Mouse (Mus musculus) kidney, adult 9 months (tissue): Measurements from ENCODE around the gene Gucy2c.
A peak's percentile ranks its signal among the peaks of the same experiment; 100 is the strongest.

ENCODE experiments used
- DNase-seq: peaks from one replicate; pipeline ENCODE4 v3.0.0; 2022

The Gucy2c gene

DNA sequence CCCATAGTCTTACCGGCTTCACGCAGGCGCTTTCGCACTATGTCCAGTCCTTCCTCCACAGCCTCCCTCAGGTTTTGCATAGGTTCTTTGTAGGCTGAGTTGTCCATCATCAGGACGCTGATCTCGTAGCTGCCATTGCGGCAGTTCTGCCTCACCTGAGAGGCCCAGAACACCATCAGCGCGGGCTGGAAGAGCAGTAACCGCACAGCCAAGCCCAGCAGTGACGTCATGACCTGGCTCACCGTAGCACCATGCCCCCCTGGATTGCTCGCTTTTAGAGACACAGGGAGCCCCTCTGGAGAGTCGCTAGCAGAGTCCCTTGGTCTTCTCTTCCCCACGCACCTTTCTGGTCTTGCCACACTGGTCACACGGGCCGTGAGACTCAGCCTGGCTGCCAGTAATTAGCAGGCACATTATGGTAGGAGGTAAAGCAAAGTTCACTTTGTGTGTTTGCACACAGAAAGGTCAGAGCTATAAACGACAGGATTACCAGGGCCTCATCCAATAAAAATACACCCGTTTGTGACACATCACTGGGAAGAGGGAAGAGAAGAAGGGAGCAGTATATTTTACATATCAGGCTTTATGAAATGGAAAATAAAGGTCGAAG is at the start of gene Gucy2c:
Gene Gucy2c (minus strand): TSS at position 389 of the 610 bp plus-strand sequence.
- no peak for DNase-seq

DNA sequence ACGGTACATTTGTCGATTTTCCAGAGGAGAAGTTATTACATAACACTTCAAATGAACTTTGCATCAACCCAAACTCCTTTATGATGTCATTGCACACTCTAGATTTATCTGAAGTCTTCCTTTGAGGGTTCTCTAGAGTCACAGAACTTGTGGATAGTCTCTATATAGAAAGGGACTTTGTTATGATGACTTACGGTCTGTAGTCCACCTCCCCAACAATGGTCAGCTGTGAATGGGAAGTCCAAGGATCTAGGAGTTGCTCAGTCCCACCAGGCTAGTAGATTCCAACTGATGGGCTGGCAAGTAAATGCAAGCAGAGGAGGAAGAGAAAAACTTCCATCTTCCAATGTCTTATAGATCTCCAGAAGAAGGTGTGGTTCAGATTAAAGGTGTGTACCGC is 47.1 kb upstream of the Gucy2c start:
- DNase-seq: no peak

DNA sequence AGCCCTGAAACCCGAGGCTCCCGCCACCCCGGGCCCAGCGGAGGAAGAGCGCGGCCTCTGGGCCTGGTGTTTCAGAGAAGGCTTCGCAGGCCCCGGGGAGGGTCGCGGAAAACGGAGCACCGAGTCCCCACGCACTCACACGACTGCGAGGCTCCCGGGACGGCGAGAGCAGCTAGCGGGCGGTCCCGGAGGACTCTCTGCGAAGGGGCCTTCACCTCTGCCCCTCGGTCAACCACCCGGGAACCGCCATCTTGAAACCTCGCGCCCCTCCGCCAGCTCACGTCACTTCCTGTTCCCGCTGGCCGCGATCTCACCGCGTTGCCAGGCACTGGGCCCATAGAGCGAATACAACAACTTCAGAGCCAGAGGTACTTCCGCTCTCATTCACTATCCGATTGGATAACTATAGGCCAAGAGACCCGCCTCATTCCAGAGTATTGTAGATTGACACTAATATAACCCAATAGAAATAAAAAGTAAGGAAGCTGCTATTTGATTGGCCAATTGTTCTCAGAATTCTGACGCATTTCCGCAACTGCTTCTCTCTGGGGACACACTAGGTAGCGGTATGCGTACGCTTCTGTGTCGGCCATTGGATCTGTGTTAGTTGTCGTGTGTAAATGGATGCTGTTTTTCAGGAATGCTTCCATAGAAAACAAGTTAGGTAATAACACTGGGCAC is 46.5 kb upstream of the Gucy2c start, which contains the start of gene Wbp11:
Gene Wbp11 (minus strand): TSS at position 353 of the 681 bp plus-strand sequence.
- peak; percentile 99 for DNase-seq

DNA sequence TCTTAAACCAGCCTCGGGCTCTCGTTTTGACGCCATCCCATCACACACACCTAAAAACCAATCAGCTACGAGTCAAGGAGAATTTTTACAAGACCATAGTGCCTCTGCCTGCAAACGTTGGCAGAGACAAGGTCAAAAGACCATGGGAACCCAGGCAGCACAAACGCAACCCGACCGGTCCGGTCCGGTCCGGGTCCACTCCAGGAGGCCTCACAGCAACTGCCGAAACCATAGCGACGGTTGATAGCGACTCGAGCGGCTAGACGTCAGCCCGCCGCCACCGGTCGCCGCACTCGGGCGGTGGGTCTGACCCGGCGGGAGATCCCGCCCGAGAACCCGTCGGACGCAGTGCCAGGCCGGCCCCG is 45.9 kb upstream of the Gucy2c start, which contains the start of gene BC049715:
Gene BC049715 (plus strand): TSS at position 111 of the 365 bp plus-strand sequence.
- DNase-seq: peak; percentile 53

DNA sequence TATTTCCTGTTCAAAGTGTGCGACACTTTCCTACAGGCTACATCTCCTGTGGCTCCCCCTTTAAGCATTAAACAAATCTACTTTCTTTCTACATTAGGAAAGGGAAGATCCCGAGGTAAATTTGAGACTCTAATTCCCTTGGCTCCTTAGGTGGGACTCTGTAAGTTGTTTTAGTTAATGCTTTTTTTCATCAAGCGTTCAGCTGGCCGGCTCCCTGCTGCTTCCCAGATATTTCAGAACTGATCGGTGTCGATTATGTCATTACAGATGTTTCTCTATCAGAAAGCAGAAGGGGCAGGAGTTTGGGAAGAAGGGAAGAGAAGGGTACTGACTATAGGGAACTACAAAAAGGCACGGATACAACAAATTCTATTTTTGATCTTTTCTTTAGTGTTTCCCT is 45.6 kb upstream of the Gucy2c start:
- no peak for DNase-seq

DNA sequence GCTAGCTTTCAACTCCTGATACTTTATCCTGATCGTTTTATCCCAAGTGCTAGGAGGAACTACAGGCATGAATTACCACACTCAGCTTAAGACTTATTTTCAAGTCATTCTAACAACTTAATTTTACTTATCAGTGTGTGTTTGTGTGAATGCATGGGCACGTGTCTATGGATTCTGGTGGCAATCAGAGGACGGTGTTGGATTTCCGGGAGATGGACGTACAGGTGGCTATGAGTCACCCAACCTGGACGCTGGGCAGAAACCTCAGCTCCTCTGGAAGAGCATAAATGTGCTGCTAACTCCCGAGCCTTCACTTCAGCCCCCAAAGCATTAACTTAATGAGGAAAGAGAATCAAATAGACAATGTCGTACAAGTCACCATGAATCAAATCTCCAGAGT is 43.4 kb upstream of the Gucy2c start:
- no peak for DNase-seq

DNA sequence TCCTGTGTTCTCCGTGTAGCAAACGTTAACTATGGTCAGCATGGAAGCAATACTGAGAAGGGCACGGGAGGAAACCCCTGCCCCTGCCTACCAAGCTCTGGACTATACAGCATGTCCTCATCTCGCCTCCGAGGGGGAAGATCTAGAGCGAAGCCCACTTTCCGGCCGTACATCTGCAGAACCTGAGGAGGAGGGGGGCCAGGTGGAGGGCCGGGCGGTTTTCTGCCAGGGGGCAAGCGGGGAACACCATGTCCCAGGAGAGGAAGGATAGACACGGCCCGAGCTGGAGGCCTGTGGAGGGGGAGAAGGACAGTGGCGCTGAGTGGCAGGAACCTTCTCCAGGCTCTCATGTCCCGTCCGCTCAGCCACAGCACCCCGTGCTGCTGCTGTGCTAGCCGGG is 39.5 kb upstream of the Gucy2c start:
- no peak for DNase-seq

DNA sequence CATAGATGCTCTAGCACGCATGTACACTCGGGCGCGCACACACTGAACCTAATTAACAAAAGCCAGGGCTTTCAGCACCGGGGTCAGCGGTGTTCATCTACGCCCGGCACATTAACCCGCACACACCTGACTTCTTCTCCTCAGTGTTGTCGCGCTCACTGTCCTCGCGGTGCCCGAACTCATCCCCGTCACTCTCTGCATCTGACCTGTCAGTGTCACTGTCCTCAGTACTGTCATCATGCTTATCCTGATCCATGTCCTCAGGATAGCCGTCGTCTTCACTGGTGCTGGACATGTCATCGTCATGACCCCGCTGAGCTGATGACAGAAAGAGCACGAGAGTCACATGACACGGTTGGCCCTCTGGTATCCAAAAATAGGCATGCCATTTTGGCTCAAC is 38.8 kb upstream of the Gucy2c start:
- no peak for DNase-seq

DNA sequence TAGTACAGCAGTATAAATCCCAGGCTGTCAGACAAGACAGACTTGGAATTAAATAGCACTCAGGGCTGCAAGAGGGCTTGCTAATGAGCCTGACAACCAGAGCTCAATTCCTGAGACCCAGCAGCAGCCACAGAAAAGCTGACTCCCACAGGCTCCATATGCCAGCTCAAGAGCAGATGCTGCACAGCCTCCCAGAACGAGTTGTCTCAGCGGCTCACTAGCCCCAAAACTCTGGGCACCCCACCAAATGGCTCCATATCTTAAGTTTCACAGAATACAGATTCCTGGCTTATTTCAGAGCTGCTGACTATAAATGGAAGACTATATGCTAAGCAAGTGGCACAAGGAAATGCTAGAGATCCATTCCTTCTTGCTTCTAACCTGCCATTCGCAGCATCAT is 36.0 kb upstream of the Gucy2c start:
- no peak for DNase-seq

DNA sequence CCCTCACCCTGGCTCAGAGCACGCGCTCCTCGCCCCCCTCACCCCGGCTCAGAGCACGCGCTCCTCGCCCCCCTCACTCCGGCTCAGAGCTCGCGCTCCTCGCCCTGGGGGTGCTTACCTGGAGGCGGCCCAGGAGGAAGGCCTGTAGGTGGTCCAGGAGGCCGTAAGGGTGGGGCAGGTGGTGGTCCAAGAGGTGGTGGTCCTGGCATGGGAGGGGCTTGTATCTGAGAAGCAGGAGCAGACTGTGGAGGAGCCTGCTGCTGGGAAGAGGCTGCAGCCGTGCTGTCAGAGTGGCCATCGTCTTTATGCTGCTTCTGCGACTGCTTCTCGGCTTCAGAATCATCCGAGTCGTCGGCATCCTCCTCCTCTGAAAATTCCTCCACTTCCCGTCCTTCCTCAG is 35.3 kb upstream of the Gucy2c start:
- DNase-seq: no peak

DNA sequence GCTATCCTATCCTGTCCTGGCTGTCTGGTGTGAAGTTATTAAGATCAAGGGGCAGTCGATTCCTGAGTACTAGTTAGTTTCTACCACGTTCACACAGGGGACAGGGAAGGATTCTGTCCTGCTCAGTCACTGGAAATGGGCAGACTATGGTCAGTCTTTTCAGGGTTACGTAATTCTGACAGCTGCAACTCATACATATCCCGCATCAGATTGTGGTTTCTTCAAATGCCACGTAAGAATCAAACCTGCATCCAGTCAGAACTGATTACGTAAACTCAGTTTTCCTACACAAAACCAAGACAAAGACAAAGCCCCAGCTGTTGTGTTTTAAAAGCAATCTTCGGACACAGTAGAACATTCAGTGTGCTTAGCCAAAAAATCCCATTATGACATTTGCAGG is 33.8 kb upstream of the Gucy2c start:
- no peak for DNase-seq

DNA sequence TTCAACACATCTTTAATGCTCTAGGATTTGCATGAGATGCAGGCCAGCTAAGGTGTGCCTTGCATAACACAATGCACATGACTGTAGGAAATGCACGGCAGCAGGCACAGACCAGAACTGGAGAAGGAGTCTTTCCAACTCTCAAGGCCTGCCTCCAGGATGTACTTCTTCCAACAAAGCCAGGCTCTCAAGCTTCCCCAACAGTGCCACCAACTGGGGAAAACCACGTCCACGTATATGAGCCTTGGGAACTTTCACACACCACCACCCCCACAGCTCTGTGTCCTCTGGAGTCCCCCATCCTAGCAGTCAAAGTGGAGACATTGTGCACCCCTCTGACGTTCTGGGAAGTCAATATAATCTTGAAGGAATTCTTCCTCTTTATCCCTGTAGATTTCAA is 31.6 kb upstream of the Gucy2c start:
- no peak for DNase-seq

DNA sequence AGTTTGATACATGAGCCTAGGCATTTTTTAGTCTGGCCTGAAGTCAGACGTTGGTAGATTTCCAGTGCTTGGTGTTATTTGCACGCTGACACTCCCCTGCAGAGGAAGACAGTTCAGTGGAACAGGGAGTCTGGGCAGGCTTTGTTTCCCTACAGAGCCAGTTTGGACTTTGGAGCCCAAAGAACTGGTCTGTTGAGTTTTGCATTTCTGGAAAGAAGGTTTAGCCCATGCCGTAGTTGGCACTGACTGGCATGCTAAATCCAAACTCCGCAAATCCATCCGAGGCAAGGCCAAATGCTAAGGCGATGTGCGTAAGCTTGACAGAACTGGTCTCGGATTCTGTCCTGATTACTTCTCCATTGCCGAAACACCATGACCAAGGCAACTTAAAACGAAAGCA is 29.6 kb upstream of the Gucy2c start:
- DNase-seq: peak; percentile 80

DNA sequence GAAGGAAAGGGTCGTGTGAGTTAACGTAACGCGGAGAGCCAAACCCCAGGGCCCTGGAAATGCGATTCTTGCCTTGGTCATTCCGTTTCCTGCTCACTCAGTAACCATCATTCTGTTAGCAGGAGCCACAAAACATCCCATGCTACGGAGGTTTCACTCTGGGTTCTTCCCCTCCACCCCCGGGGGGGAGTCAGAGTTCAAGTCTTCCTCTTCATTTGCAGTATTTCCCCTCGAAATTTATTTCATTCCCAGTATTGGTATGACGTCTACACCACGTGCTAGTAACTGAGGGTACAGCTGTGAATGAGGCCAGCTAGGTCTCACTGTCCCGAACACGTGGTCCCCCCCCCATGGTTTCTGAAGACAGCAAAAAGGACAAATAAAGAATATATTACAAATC is 28.1 kb upstream of the Gucy2c start:
- no peak for DNase-seq

DNA sequence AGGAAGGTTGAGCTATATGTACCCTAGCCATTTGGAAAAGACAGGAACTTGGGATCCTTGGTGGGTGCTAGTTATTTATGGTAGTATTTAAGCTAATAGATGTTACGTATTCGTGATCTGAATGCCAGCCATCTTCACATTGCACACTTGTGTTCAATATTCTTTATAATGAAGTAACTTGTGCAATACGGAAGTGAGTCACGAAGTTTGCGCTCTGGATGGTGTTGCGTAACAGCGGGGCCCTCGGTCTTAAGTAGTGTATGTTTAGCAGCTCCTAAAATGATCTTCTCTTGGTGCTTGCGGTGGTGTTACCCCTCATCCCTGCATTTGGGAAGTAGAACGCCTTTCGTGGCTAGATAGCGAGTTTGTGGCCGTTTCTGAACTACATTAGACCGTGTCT is 27.5 kb upstream of the Gucy2c start:
- peak; percentile 54 for DNase-seq

DNA sequence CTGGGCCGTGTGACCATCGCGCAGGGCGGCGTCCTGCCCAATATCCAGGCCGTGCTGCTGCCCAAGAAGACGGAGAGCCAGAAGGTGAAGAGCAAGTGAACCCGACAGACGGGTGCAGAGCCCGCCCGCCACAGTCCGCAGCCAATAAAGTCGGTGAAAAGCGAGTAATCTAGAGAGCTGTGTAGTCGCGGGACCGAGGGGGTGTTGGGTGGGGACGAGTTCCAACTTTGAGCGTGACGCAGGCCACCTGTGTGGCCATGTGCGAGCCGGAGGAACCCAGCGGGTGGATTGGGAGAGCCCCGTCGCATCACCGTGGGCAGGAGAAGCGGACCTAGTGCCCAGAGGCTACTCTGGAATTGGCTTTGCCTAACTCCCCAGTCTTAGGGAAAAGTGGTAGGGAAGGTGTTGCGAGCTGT is 27.1 kb upstream of the Gucy2c start:
- peak; percentile 57 for DNase-seq

DNA sequence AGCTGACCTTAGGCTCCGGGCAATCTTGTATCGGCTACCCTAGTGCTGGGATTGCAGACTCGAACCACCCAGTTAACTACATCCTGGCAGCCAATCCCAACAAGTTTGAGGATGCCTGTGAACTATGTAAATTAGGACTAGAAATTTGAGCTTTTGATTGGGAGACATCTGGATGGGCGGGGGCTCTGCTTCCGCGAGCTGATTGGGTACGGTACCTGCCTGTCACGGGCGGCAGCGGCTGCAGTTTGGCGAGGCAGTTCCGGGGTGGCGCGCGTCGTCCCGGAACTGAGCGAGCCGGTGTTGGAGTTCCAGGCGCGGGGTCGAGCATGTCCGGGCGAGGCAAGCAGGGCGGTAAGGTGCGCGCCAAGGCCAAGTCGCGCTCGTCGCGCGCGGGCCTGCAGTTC is 26.5 kb upstream of the Gucy2c start, which contains the start of gene H2afj:
Gene H2afj (plus strand): TSS at position 231 of the 404 bp plus-strand sequence.
- peak; percentile 99 for DNase-seq

DNA sequence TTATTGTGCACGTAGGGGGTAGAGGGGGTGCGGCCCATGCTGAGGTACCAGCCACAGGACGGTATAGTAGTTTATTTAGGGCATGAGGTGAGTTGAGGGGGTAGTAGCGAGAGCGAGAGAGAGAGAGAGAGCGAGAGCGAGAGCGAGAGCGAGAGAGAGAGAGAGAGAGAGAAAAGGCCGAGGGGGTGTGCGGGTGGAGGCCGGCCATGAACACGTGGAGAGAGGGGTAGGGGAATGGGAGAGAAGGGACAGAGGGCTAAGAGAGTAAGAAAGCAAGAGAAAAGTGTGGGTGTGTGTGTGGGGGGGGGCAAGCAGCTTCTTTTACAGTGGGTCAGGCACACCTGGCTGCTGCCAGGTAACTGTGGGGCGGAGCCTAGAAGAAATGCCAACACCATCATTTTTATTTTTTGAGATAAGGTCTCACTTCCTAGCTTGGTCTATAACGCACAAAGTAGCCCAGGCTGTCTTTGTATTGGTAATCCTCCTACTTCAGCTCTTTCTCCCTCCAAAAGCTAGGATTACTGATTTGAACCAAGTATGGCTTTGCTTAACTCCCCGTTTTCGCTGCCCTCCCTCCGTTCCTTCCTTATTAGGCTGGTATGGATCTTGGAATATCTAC is 25.9 kb upstream of the Gucy2c start:
- no peak for DNase-seq

DNA sequence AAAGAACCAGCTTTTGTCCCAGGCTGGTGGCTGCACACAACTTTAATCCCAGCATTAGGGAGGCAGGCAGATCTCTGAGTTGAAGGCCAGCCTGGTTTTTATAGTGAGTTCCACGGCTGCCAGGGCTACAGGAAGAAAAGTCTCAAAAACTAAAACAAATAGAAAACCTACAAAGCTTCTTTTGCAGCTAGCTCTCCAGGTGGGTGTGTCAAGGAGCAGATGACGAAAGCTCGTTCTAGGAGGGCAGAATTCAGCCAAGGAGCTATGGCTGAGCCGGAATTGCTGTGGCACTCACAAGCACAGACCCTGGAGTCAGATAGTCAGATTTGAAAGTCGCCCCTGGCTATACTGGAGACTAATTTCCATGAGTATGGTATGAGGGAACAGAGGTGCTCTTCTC is 25.3 kb upstream of the Gucy2c start:
- DNase-seq: no peak

DNA sequence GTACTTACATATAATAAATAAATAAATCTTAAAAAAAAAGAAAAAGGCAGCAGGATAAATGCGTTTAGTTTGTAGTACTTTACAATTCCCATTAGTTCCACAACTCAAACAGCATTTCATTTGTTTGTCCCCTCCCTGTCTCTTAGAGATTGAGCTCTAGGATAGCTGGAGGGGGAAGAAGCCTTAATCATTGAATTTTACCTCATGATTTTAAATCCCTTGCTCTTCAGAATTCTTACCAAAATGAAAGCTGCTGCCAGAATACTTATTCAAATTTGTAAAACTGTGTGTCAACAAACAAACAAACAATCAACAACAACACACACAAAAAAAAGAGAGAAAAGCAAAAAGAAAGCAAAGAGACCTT is 23.8 kb upstream of the Gucy2c start:
- DNase-seq: no peak

DNA sequence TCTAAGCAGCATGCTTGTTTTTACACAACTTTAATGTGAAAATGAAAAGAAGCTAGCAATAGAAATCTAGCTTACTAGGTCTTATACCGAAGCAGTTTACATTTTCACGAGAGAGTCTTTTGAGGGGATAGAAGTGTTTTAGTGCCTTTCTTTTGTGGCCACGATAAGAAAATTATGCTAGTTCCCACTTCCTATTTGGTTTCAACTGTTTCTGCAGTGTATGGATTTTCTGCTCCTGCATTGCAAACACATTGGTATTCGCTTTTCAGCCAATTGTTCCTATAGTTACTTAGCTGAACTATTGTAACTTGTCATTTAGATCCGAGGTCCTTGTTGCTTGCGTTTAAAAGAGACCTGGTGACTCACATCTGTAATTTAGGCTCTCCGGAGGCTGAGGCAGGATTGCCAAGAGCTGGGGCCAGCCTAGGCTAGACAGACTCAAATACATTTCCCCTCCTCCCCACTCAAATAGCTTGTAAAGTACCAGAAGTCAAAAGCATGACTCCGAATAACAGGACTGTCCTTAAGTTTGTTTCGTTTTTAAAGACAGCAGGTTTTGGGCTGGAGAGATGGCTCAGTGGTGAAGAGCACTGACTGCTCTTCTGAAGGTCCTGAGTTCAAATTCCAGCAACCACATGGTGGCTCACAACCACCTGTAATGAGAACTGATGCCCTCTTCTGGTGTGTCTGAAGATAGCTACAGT is 23.3 kb upstream of the Gucy2c start:
- no peak for DNase-seq

DNA sequence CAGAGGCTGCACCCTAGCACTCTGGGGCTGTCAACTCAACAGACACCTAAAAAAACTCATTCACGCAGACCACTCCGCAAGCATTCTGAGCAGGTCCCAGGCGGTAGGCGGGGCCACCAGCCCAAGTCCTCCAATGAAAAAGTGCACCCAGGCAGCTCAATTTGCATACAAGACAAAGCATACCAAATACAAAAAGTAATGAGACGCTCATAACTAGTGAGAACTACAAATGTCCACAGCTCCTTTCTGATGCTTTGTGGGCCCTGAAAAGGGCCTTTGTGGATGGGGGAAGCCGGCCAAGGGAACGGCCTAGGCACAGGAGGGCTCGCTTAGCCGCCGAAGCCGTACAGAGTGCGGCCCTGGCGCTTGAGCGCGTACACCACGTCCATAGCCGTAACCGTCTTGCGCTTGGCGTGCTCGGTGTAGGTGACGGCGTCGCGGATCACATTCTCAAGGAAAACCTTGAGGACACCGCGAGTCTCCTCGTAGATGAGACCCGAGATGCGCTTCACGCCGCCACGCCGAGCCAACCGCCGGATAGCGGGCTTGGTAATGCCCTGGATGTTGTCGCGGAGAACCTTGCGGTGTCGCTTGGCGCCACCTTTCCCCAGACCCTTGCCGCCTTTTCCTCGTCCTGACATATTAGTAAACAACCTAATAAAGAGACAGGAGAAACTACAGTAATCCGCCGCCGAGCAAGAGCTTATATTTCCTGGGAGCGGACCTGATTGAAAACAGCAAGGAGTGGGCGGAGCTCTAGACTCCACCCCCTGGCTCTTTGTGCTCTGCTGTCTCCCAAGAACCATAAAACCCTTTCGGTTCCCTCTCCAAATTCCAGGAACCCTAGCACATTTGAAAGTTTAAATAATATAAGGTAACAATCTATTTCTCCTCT is 22.4 kb upstream of the Gucy2c start, which contains the start of gene Hist4h4:
Gene Hist4h4 (minus strand): TSS at position 677 of the 895 bp plus-strand sequence.
- peak; percentile 98 for DNase-seq
